Mouse (Mus musculus) megakaryocyte, embryonic 14.5 days (primary cell): ENCODE results near the gene Dbn1.

ENCODE experiments used
- FLI1 ChIP-seq: IDR thresholded peaks from 2 replicates; pipeline ENCODE4 v1.6.1; 2012; ENCODE audit warnings: low read length, inconsistent platforms, mixed read lengths
- GATA1 ChIP-seq: IDR thresholded peaks from 3 replicates; pipeline ENCODE4 v1.6.1; 2012; ENCODE audit warnings: mixed read lengths, low read length, inconsistent platforms, borderline replicate concordance

GRCm38 (mm10) chr13:55486029-55486794 is 1.7 kb downstream of the Dbn1 start:
- TF ChIP-seq GATA1 (no peak), FLI1 (no peak)
